Mouse (Mus musculus) cerebellum, adult 18-20 months (tissue): ENCODE results near the gene Rnf114.
A peak's percentile ranks its signal among the peaks of the same experiment; 100 is the strongest.

Source experiments
- DNase-seq, 2 experiments: peaks; one replicate each; pipeline ENCODE4 v3.0.0; 2021

The Rnf114 gene

GRCm38 (mm10) chr2:167505127-167505526, 12.7 kb downstream of the Rnf114 start:
- peak in 1 of 2 experiments; percentile 1 for DNase-seq

- peak in 1 of 2 experiments; percentile 7 for DNase-seq
Measured at GRCm38 (mm10) chr2:167506546-167507260, 14.3 kb downstream of the Rnf114 start.

- peak in 1 of 2 experiments; percentile 1 for DNase-seq
Measured at GRCm38 (mm10) chr2:167507719-167508385, 15.4 kb downstream of the Rnf114 start.

- peak in 1 of 2 experiments; percentile 4 for DNase-seq
Measured at GRCm38 (mm10) chr2:167508569-167508968, 16.1 kb downstream of the Rnf114 start.

- DNase-seq = peak in 1 of 2 experiments; percentile 7
Measured at GRCm38 (mm10) chr2:167510485-167510884, 18.0 kb downstream of the Rnf114 start.

- peak in 1 of 2 experiments; percentile 34 for DNase-seq
Measured at GRCm38 (mm10) chr2:167512365-167512764, 19.9 kb downstream of the Rnf114 start.

GRCm38 (mm10) chr2:167512970-167513369, 20.5 kb downstream of the Rnf114 start:
- peak in 1 of 2 experiments; percentile 37 for DNase-seq

GRCm38 (mm10) chr2:167514641-167515040, 22.2 kb downstream of the Rnf114 start:
- peak in 1 of 2 experiments; percentile 4 for DNase-seq

- peak in 1 of 2 experiments; percentile 0 for DNase-seq
Measured at GRCm38 (mm10) chr2:167515688-167516087, 23.2 kb downstream of the Rnf114 start.

GRCm38 (mm10) chr2:167519606-167520252, 27.3 kb downstream of the Rnf114 start:
- DNase-seq = peak in 1 of 2 experiments; percentile 0

- no peak for DNase-seq
Measured at GRCm38 (mm10) chr2:167528278-167528677, 35.8 kb downstream of the Rnf114 start.

- no peak for DNase-seq
Measured at GRCm38 (mm10) chr2:167529935-167530513, 37.6 kb downstream of the Rnf114 start.

- no peak for DNase-seq
Measured at GRCm38 (mm10) chr2:167530536-167530935, 38.1 kb downstream of the Rnf114 start.

GRCm38 (mm10) chr2:167532131-167532530, 39.7 kb downstream of the Rnf114 start:
- DNase-seq = peak; percentile 43

GRCm38 (mm10) chr2:167533880-167534279, 41.4 kb downstream of the Rnf114 start:
- no peak for DNase-seq

GRCm38 (mm10) chr2:167536320-167536945, 44.0 kb downstream of the Rnf114 start:
- DNase-seq = no peak

GRCm38 (mm10) chr2:167537476-167538297, 45.2 kb downstream of the Rnf114 start, which contains the start of gene Snai1:
Gene Snai1, plus strand, starts transcription at chr2:167538195.
- DNase-seq = peak; percentile 88 to 93

GRCm38 (mm10) chr2:167538671-167539306, 46.3 kb downstream of the Rnf114 start:
- no peak for DNase-seq

GRCm38 (mm10) chr2:167539536-167540476, 47.4 kb downstream of the Rnf114 start:
- DNase-seq = no peak
